Mouse (Mus musculus) kidney, adult 18-20 months (tissue): ENCODE results near the gene Acp2.

ENCODE experiments used
- DNase-seq: peaks from one replicate; pipeline ENCODE4 v3.0.0; 2021

The Acp2 gene

GRCm38 (mm10) chr2:91202222-91202971 lies at the start of gene Acp2, which contains the start of gene Nr1h3:
Gene Acp2, plus strand, starts transcription at chr2:91202885.
Gene Nr1h3, minus strand, starts transcription at chr2:91202834.
- DNase-seq = peak; percentile 97

- DNase-seq = no peak
Measured at GRCm38 (mm10) chr2:91152885-91153377, 49.8 kb upstream of the Acp2 start.

GRCm38 (mm10) chr2:91154091-91154490 lies 48.6 kb upstream of the Acp2 start:
- DNase-seq = no peak

GRCm38 (mm10) chr2:91157002-91157752 lies 45.5 kb upstream of the Acp2 start:
- DNase-seq = no peak

- DNase-seq = peak; percentile 10
Measured at GRCm38 (mm10) chr2:91160591-91160990, 42.1 kb upstream of the Acp2 start.

GRCm38 (mm10) chr2:91162952-91163351 lies 39.7 kb upstream of the Acp2 start:
- no peak for DNase-seq

GRCm38 (mm10) chr2:91163532-91163931 lies 39.2 kb upstream of the Acp2 start:
- DNase-seq = no peak

- no peak for DNase-seq
Measured at GRCm38 (mm10) chr2:91164991-91165390, 37.7 kb upstream of the Acp2 start.

GRCm38 (mm10) chr2:91167629-91168028 lies 35.1 kb upstream of the Acp2 start:
- no peak for DNase-seq

GRCm38 (mm10) chr2:91169587-91170322 lies 32.9 kb upstream of the Acp2 start:
- no peak for DNase-seq

- DNase-seq = no peak
Measured at GRCm38 (mm10) chr2:91175490-91175889, 27.2 kb upstream of the Acp2 start.

GRCm38 (mm10) chr2:91176234-91176633 lies 26.5 kb upstream of the Acp2 start:
- DNase-seq = no peak

- no peak for DNase-seq
Measured at GRCm38 (mm10) chr2:91179825-91180224, 22.9 kb upstream of the Acp2 start.

- no peak for DNase-seq
Measured at GRCm38 (mm10) chr2:91180706-91181105, 22.0 kb upstream of the Acp2 start.

GRCm38 (mm10) chr2:91182016-91182404 lies 20.7 kb upstream of the Acp2 start:
- DNase-seq = no peak

GRCm38 (mm10) chr2:91182405-91183147 lies 20.1 kb upstream of the Acp2 start:
- DNase-seq = no peak

GRCm38 (mm10) chr2:91183148-91183513 lies 19.6 kb upstream of the Acp2 start:
- DNase-seq = peak; percentile 95

GRCm38 (mm10) chr2:91183711-91184405 lies 18.8 kb upstream of the Acp2 start, which contains the start of gene Madd:
Gene Madd, minus strand, starts transcription at chr2:91183837.
- peak; percentile 31 for DNase-seq

GRCm38 (mm10) chr2:91186208-91186607 lies 16.5 kb upstream of the Acp2 start:
- no peak for DNase-seq

GRCm38 (mm10) chr2:91187431-91187830 lies 15.3 kb upstream of the Acp2 start:
- no peak for DNase-seq

GRCm38 (mm10) chr2:91190501-91190900 lies 12.2 kb upstream of the Acp2 start:
- no peak for DNase-seq
